24 mouse cellular contexts compared by ENCODE assay signal in the genomic region with DNA sequence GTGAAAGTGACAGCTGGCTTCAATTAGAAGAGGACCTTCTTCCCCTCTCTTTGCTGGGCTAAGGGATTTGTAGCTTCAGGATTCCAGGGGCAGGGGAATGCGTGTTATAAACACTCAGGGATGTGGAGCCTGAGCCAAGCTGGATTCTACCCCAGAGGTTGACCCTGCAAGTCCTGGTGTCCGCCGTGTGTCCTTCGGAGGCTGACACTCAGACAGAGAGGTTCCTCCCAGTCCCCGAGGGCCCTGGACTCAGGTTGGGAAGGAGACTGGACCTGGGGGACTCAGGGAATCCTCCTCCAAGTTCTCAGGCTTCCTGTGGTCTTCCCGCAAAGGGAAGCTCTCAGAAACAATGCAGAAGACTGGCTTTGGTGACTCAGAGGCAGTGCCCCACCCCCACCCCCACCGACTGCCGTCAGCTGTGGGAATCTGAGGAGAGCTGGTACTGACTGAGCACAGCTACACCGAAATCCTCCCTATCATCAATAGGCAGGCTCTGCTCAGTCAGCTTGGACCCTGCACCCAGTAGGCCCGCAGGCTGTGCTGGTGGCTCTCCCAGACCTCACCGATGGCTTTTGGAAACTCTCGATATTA. TPM values are rescaled to one million over a fixed set of nuclear protein-coding genes. Genes with fewer than 3 reads are reported as not detected.
DNase-seq lines count a peak whose midpoint lies in the region; ATAC-seq and TF ChIP-seq lines count a peak whose summit lies in the region.
"Had no signal": no experiment of that assay in that cellular context is flagged by ENCODE, and none has a peak within 500 bp of the region (broad histone marks: within the 10 kb centered on the region; RNA-seq: fewer than 3 reads in every experiment).

No protein-coding gene starts in this region.

- no peak overlapping the region for H3K27ac ChIP-seq in heart, adult 2 months
- H3K27ac ChIP-seq in embryonic facial prominence, embryonic 10.5 days (replicated peaks) = peak overlapping the region; percentile 3; the same call in 1 of the 2 replicates
- no peak overlapping the region for H3K27ac ChIP-seq in hindbrain, embryonic 11.5 days (ENCODE audit: low read depth, low read length)
- H3K27ac ChIP-seq: embryonic facial prominence, embryonic 15.5 days; hindbrain, embryonic 12.5 days; midbrain, embryonic 15.5 days; neural tube, embryonic 12.5 days had no signal

- no peak for TF ChIP-seq POLR2A in heart, adult 2 months (IDR thresholded peaks at IDR 0.05; ENCODE audit: insufficient read depth, low read depth, low read length)

- peak; percentile 33 for DNase-seq in adrenal gland, postnatal 10 days
- DNase-seq in adrenal gland, postnatal 4 days (ENCODE audit: low spot score in 2 of 2) = no peak
- peak; percentile 29 for DNase-seq in heart, postnatal 4 days
- DNase-seq in heart, adult 2 months = no peak
- peak; percentile 87 for DNase-seq in Muller cell, postnatal 12 days (ENCODE audit: inconsistent ontology term)
- no peak for DNase-seq in embryonic facial prominence, embryonic 10.5 days (ENCODE audit: low spot score)
- DNase-seq in urinary bladder, postnatal 25 days (ENCODE audit: low spot score) = no peak
- DNase-seq in hindbrain, embryonic 11.5 days (ENCODE audit: low spot score) = no peak
- DNase-seq: cerebellum, adult 18-20 months; cerebellum, postnatal 14 days; forebrain, postnatal 0 days; gastrocnemius, postnatal 14 days; kidney, adult 2 months; kidney, postnatal 14 days; lung, adult 18-20 months; retina, postnatal 1 day; right cerebral cortex, postnatal 25 days; spleen, adult 18-20 months; thymus, postnatal 25 days had no signal

- no peak for TF ChIP-seq EP300 in heart, adult 2 months (IDR thresholded peaks at IDR 0.05; ENCODE audit: insufficient read depth, low read depth, low read length)

- no peaks in the 10 kb centered on the region for H3K36me3 ChIP-seq in heart, adult 2 months (ENCODE audit: control insufficient read depth, insufficient read depth, low read length)
- peaks cover 9% of the 10 kb centered on the region; the same call in 1 of the 2 replicates for H3K36me3 ChIP-seq in embryonic facial prominence, embryonic 10.5 days (replicated peaks)
- H3K36me3 ChIP-seq in hindbrain, embryonic 11.5 days (ENCODE audit: control insufficient read depth, insufficient read depth, low read length) = 0 out of 2 replicates have a peak, but pooled peaks cover 3% of the 10 kb centered on the region
- H3K36me3 ChIP-seq: embryonic facial prominence, embryonic 15.5 days; midbrain, embryonic 15.5 days; neural tube, embryonic 12.5 days had no signal

- H3K4me2 ChIP-seq in hindbrain, embryonic 11.5 days (replicated peaks; ENCODE audit: low read depth, low read length) = no peak overlapping the region
- H3K4me2 ChIP-seq: embryonic facial prominence, embryonic 15.5 days; hindbrain, embryonic 12.5 days; midbrain, embryonic 15.5 days; neural tube, embryonic 12.5 days had no signal

- intact Hi-C loops in heart, adult 2 months (cut with DNase I) = no loop called here

- no peaks in the 10 kb centered on the region for H3K27me3 ChIP-seq in heart, adult 2 months (ENCODE audit: control insufficient read depth, insufficient read depth, low read length)
- H3K27me3 ChIP-seq in embryonic facial prominence, embryonic 10.5 days (replicated peaks; ENCODE audit: low read depth, poor library complexity, severe bottlenecking) = no peaks in the 10 kb centered on the region
- H3K27me3 ChIP-seq in hindbrain, embryonic 11.5 days (ENCODE audit: control insufficient read depth, insufficient read depth, low read length) = no peaks in the 10 kb centered on the region
- H3K27me3 ChIP-seq: embryonic facial prominence, embryonic 15.5 days; hindbrain, embryonic 12.5 days; midbrain, embryonic 15.5 days; neural tube, embryonic 12.5 days had no signal

- no peak for ATAC-seq in hindbrain, embryonic 11.5 days (ENCODE audit: low FRiP score)
- ATAC-seq: forebrain, postnatal 0 days; midbrain, embryonic 15.5 days had no signal

- no peaks in the 10 kb centered on the region for H3K9me3 ChIP-seq in embryonic facial prominence, embryonic 10.5 days
- no peaks in the 10 kb centered on the region for H3K9me3 ChIP-seq in hindbrain, embryonic 11.5 days (ENCODE audit: control insufficient read depth, low read length)
- H3K9me3 ChIP-seq: embryonic facial prominence, embryonic 15.5 days; hindbrain, embryonic 12.5 days; midbrain, embryonic 15.5 days; neural tube, embryonic 12.5 days had no signal

- TF ChIP-seq CTCF in heart, adult 2 months (IDR thresholded peaks at IDR 0.05) = no peak

- no peak overlapping the region for H3K9ac ChIP-seq in heart, adult 2 months (ENCODE audit: low read depth, low read length)
- no peak overlapping the region for H3K9ac ChIP-seq in hindbrain, embryonic 11.5 days (ENCODE audit: low read depth, low read length)
- H3K9ac ChIP-seq: embryonic facial prominence, embryonic 15.5 days; forebrain, postnatal 0 days; hindbrain, embryonic 12.5 days; midbrain, embryonic 15.5 days; neural tube, embryonic 12.5 days had no signal

- no peak overlapping the region for H3K4me3 ChIP-seq in heart, adult 2 months
- H3K4me3 ChIP-seq in embryonic facial prominence, embryonic 10.5 days = no peak overlapping the region
- H3K4me3 ChIP-seq in hindbrain, embryonic 11.5 days (ENCODE audit: low read depth, low read length) = no peak overlapping the region
- H3K4me3 ChIP-seq: embryonic facial prominence, embryonic 15.5 days; hindbrain, embryonic 12.5 days; megakaryocyte, embryonic 14.5 days; midbrain, embryonic 15.5 days; neural tube, embryonic 12.5 days had no signal

- peaks cover 7% of the 10 kb centered on the region for H3K4me1 ChIP-seq in heart, adult 2 months (ENCODE audit: control insufficient read depth, insufficient read depth, low read length)
- peaks cover 17% of the 10 kb centered on the region for H3K4me1 ChIP-seq in embryonic facial prominence, embryonic 10.5 days
- 0 out of 2 replicates have a peak, but pooled peaks cover under 1% of the 10 kb centered on the region for H3K4me1 ChIP-seq in hindbrain, embryonic 11.5 days (replicated peaks; ENCODE audit: control insufficient read depth, insufficient read depth, low read length)
- H3K4me1 ChIP-seq: hindbrain, embryonic 12.5 days; midbrain, embryonic 15.5 days had no signal

- 32% methylated on average over 12 of the region's 12 CpGs for WGBS in heart, adult 2 months
- WGBS in embryonic facial prominence, embryonic 10.5 days = 57% methylated on average over 12 of the region's 12 CpGs
- WGBS in hindbrain, embryonic 11.5 days = 57% methylated on average over 12 of the region's 12 CpGs

- H3K79me2 ChIP-seq in heart, adult 2 months (replicated peaks; ENCODE audit: control insufficient read depth, insufficient read depth, low read length) = no peaks in the 10 kb centered on the region

RNA-seq across cellular contexts. Expression of gene Tmem51, which starts 19.1 kb away (rescaled TPM):
- total RNA-seq in adrenal gland, postnatal 10 days (2021) = 1 to 10 TPM; 4.8 to 5.9 TPM
- 10 to 100 TPM in 1 of 2 experiments, 1 to 10 TPM in 1; 7.8 to 11.3 TPM for total RNA-seq in adrenal gland, postnatal 4 days (2021)
- total RNA-seq in heart, postnatal 4 days (2021) = 10 to 100 TPM; 34.2 to 40.5 TPM
- total RNA-seq in heart, adult 2 months (2021) = 1 to 10 TPM; 5.5 to 6.0 TPM
- 9.9 and 13.1 TPM in 2 replicates for polyA plus RNA-seq in heart, adult 2 months (2012; rRNA removed)
- 9.5 and 9.7 TPM in 2 replicates for polyA plus RNA-seq in embryonic facial prominence, embryonic 10.5 days (2016; fragmentation: Nextera tagmentation; extraction: Ambion mirVana)
- 7.3 and 8.1 TPM in 2 replicates for polyA plus RNA-seq in hindbrain, embryonic 11.5 days (2014; fragmentation: Nextera tagmentation; extraction: Ambion mirVana)

Comparison
In these comparisons a context has a peak if more than half of its experiments do, and no peak if none do; other contexts are left out.
1. DNase-seq: peak in adrenal gland, postnatal 10 days (single experiment), heart, postnatal 4 days (single experiment) and Muller cell, postnatal 12 days (single experiment); none in adrenal gland, postnatal 4 days (0 of 2), heart, adult 2 months (0 of 2), embryonic facial prominence, embryonic 10.5 days (single experiment), urinary bladder, postnatal 25 days (single experiment) and hindbrain, embryonic 11.5 days (single experiment).